Mouse (Mus musculus) hindbrain, embryonic 11.5 days (tissue): ENCODE measurements around the gene Bag3. TPM values are rescaled to one million over a fixed set of nuclear protein-coding genes. Genes with fewer than 3 reads are reported as not detected.

Source experiments
- ATAC-seq: fragments of 200-750 bp; cut with Nextera tagmentation; 2 replicates; pipeline ENCODE4 v1.8.0; 2017; ENCODE audit warnings: mild to moderate bottlenecking, moderate TSS enrichment, moderate library complexity; ENCODE audit not compliant: low FRiP score
- DNase-seq: peaks from one replicate; pipeline ENCODE4 v3.0.0-alpha.2; 2015; ENCODE audit warnings: low spot score
- H3K27ac ChIP-seq: fragments of 300-500 bp; sonication (generic); 2 replicates; pipeline ENCODE4 v1.5.1; 2014; ENCODE audit warnings: mild to moderate bottlenecking, low read depth, low read length
- H3K27me3 ChIP-seq: fragments of 300-500 bp; sonication (generic); 2 replicates; pipeline ENCODE4 v1.6.1; 2014; ENCODE audit warnings: mild to moderate bottlenecking, low read length, moderate library complexity, mixed read lengths; ENCODE audit not compliant: control insufficient read depth, insufficient read depth
- H3K36me3 ChIP-seq: fragments of 300-500 bp; sonication (generic); 2 replicates; pipeline ENCODE4 v1.6.1; 2014; ENCODE audit warnings: mild to moderate bottlenecking, low read length, moderate library complexity, mixed read lengths; ENCODE audit not compliant: control insufficient read depth, insufficient read depth
- H3K4me1 ChIP-seq: fragments of 300-500 bp; sonication (generic); replicated peaks from 2 replicates; pipeline ENCODE4 v1.6.1; 2014; ENCODE audit warnings: low read length, mixed read lengths; ENCODE audit not compliant: control insufficient read depth, insufficient read depth
- H3K4me2 ChIP-seq: fragments of 300-500 bp; sonication (generic); replicated peaks from 2 replicates; pipeline ENCODE4 v1.6.1; 2014; ENCODE audit warnings: mild to moderate bottlenecking, low read depth, low read length
- H3K4me3 ChIP-seq: fragments of 300-500 bp; sonication (generic); 2 replicates; pipeline ENCODE4 v1.5.1; 2014; ENCODE audit warnings: low read depth, low read length
- H3K9ac ChIP-seq: fragments of 300-500 bp; sonication (generic); 2 replicates; pipeline ENCODE4 v1.6.1; 2014; ENCODE audit warnings: low read depth, low read length
- H3K9me3 ChIP-seq: fragments of 300-500 bp; sonication (generic); 2 replicates; pipeline ENCODE4 v1.6.1; 2016; ENCODE audit warnings: low read length; ENCODE audit not compliant: control insufficient read depth
- WGBS: fragments of 180-500 bp; shearing (Covaris S2); extraction: QIAGEN DNeasy Blood & Tissue Kit; methylation state at CpG from one replicate; pipeline ENCODE4 v1.1.7; 2014; 5-methylcytosine and 5-hydroxymethylcytosine counted together
- polyA plus RNA-seq: library from polyadenylated mRNA; unstranded; fragments of >200 nt; fragmentation: Nextera tagmentation; extraction: Ambion mirVana; gene quantifications from 2 replicates; pipeline ENCODE4 v1.2.1, GENCODE M21; 2014

Gene Bag3
- polyA plus RNA-seq, 1 experiment from 2014 or later: 5.6 TPM

- Histone ChIP-seq H3K9me3 (no peaks in the 10 kb centered on the region), H3K36me3 (no peaks in the 10 kb centered on the region), H3K27ac (no peak overlapping the region), H3K9ac (no peak overlapping the region), H3K4me2 (no peak overlapping the region), H3K27me3 (no peaks in the 10 kb centered on the region), H3K4me3 (no peak overlapping the region), H3K4me1 (no peaks in the 10 kb centered on the region; the same call in none of the 2 replicates)
- DNase-seq (no peak), ATAC-seq (0 out of 2 replicates have a peak, but pooled peaks have one; percentile 22)
- WGBS: 19% methylated on average over 11 of the region's 11 CpGs
Measured at GRCm38 (mm10) chr7:128531031-128531430, 7.6 kb downstream of the Bag3 start.

GRCm38 (mm10) chr7:128531929-128532328, 8.5 kb downstream of the Bag3 start:
- DNase-seq: no peak
- no peak for ATAC-seq
- no peak overlapping the region for H3K27ac ChIP-seq
- 75% methylated on average over 6 of the region's 6 CpGs for WGBS
- no peak overlapping the region for H3K4me2 ChIP-seq
- H3K9me3 ChIP-seq: no peaks in the 10 kb centered on the region
- H3K9ac ChIP-seq: no peak overlapping the region
- no peak overlapping the region for H3K4me3 ChIP-seq
- H3K36me3 ChIP-seq: no peaks in the 10 kb centered on the region
- H3K4me1 ChIP-seq: no peaks in the 10 kb centered on the region; the same call in none of the 2 replicates
- H3K27me3 ChIP-seq: no peaks in the 10 kb centered on the region

- Histone ChIP-seq H3K36me3 (no peaks in the 10 kb centered on the region), H3K9me3 (no peaks in the 10 kb centered on the region), H3K27ac (peak overlapping the region; percentile 18; the same call in 1 of the 2 replicates), H3K27me3 (no peaks in the 10 kb centered on the region), H3K4me3 (no peak overlapping the region), H3K9ac (no peak overlapping the region), H3K4me2 (no peak overlapping the region), H3K4me1 (no peaks in the 10 kb centered on the region; the same call in none of the 2 replicates)
- ATAC-seq (no peak), DNase-seq (no peak)
- WGBS: 77% methylated on average over 6 of the region's 6 CpGs
Measured at GRCm38 (mm10) chr7:128532441-128533166, 9.2 kb downstream of the Bag3 start.

GRCm38 (mm10) chr7:128534984-128535491, 11.6 kb downstream of the Bag3 start:
- Histone ChIP-seq H3K9me3 (no peaks in the 10 kb centered on the region), H3K36me3 (no peaks in the 10 kb centered on the region), H3K27ac (no peak overlapping the region), H3K4me2 (no peak overlapping the region), H3K4me3 (no peak overlapping the region), H3K9ac (no peak overlapping the region), H3K27me3 (no peaks in the 10 kb centered on the region), H3K4me1 (no peaks in the 10 kb centered on the region; the same call in none of the 2 replicates)
- ATAC-seq: no peak
- no peak for DNase-seq
- 62% methylated on average over 5 of the region's 5 CpGs for WGBS

DNA sequence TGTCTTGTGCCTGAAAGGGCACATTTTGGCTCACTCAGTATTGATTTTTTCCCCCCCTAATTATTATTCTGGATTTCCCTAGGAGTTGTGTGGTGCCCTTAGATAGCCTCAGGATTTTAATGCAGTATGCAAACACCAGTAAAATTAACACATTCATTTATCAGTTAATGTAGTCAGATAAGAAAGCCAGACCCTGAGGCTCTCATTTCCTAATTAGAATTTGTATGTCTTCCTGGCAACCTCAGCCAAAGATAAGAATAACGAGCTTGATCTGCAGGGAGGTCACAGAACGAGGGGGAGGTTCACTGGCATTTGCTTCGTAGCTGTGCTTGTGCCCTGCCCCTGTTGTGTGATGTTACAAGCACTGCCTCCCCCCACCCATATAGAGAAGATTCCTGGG, 12.7 kb downstream of the Bag3 start:
- Histone ChIP-seq H3K27me3 (no peaks in the 10 kb centered on the region), H3K27ac (no peak overlapping the region), H3K36me3 (no peaks in the 10 kb centered on the region), H3K9ac (no peak overlapping the region), H3K9me3 (no peaks in the 10 kb centered on the region), H3K4me1 (no peaks in the 10 kb centered on the region; the same call in 1 of the 2 replicates), H3K4me2 (no peak overlapping the region), H3K4me3 (no peak overlapping the region)
- no peak for ATAC-seq
- no peak for DNase-seq
- WGBS: 26% methylated on average over 3 of the region's 3 CpGs

GRCm38 (mm10) chr7:128537676-128538075, 14.3 kb downstream of the Bag3 start:
- WGBS: 87% methylated on average over 4 of the region's 4 CpGs

GRCm38 (mm10) chr7:128538196-128538595, 14.8 kb downstream of the Bag3 start:
- H3K9ac ChIP-seq: no peak overlapping the region
- H3K27me3 ChIP-seq: no peaks in the 10 kb centered on the region
- H3K27ac ChIP-seq: no peak overlapping the region
- H3K4me1 ChIP-seq: no peaks in the 10 kb centered on the region
- no peak overlapping the region for H3K4me2 ChIP-seq
- no peaks in the 10 kb centered on the region for H3K9me3 ChIP-seq
- 69% methylated on average over 4 of the region's 4 CpGs for WGBS
- DNase-seq (no peak), ATAC-seq (no peak)
- H3K36me3 ChIP-seq: no peaks in the 10 kb centered on the region
- H3K4me3 ChIP-seq: no peak overlapping the region

More at GRCm38 (mm10) chr7:128537676-128538075, 14.3 kb downstream of the Bag3 start:
- Histone ChIP-seq H3K9me3 (no peaks in the 10 kb centered on the region), H3K4me2 (no peak overlapping the region), H3K4me1 (no peaks in the 10 kb centered on the region), H3K27me3 (no peaks in the 10 kb centered on the region), H3K9ac (no peak overlapping the region), H3K27ac (no peak overlapping the region), H3K4me3 (no peak overlapping the region), H3K36me3 (no peaks in the 10 kb centered on the region)
- DNase-seq (no peak), ATAC-seq (no peak)

GRCm38 (mm10) chr7:128538769-128539168, 15.4 kb downstream of the Bag3 start:
- Histone ChIP-seq H3K9me3 (no peaks in the 10 kb centered on the region), H3K36me3 (no peaks in the 10 kb centered on the region), H3K27me3 (no peaks in the 10 kb centered on the region), H3K4me2 (no peak overlapping the region), H3K4me1 (no peaks in the 10 kb centered on the region), H3K9ac (no peak overlapping the region), H3K4me3 (no peak overlapping the region), H3K27ac (no peak overlapping the region)
- ATAC-seq (no peak), DNase-seq (no peak)
- WGBS: 77% methylated on average over 5 of the region's 5 CpGs

DNA sequence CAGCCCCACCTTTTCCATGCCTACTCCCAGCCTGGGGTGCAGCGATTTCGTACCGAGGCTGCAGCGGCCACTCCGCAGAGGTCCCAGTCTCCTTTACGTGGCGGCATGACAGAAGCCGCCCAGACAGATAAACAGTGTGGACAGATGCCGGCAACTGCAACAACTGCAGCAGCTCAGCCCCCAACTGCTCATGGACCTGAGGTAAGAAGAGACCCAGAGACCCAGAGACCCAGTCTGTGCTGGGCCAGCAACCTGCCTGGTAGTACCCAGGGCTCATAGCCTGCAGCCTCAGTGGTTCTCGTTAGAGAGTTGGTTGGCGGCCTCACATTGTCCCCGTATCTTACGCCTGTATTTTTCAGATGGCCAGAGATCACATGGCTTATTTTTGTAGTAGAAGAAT, 16.7 kb downstream of the Bag3 start:
- no peak for ATAC-seq
- no peaks in the 10 kb centered on the region for H3K27me3 ChIP-seq

More for the DNA sequence above, 16.7 kb downstream of the Bag3 start:
- no peak overlapping the region for H3K27ac ChIP-seq
- H3K4me3 ChIP-seq: no peak overlapping the region
- H3K36me3 ChIP-seq: no peaks in the 10 kb centered on the region
- no peak overlapping the region for H3K4me2 ChIP-seq
- no peaks in the 10 kb centered on the region for H3K4me1 ChIP-seq
- H3K9ac ChIP-seq: no peak overlapping the region
- 92% methylated on average over 13 of the region's 13 CpGs for WGBS
- no peaks in the 10 kb centered on the region for H3K9me3 ChIP-seq
- no peak for DNase-seq
